Mouse (Mus musculus) heart, postnatal 14 days (tissue): Measurements from ENCODE around the gene Cdc25a. TPM values are rescaled to one million over a fixed set of nuclear protein-coding genes. Genes with fewer than 3 reads are reported as not detected.

ENCODE experiments used
- DNase-seq, 2 experiments: peaks; one replicate each; pipeline ENCODE4 v3.0.0; 2021 to 2022
- intact Hi-C: fragments of 180-260 bp; cut with DNase I; formaldehyde crosslinking; loops from one replicate; pipeline ENCODE4 v1.15.1; 2025
- total RNA-seq, 2 experiments: library from RNA; stranded (reverse); gene quantifications; 2 replicates each; pipeline ENCODE4 v1.2.3; 2021

Gene Cdc25a
- total RNA-seq, 2 experiments from 2014 or later: 5.7 to 6.1 TPM

- intact Hi-C loops: no loop called here
- no peak for DNase-seq
Observed at GRCm38 (mm10) chr9:109887321-109887720, 11.9 kb downstream of the Cdc25a start.

GRCm38 (mm10) chr9:109891501-109891900 is 16.1 kb downstream of the Cdc25a start:
- DNase-seq: no peak
- intact Hi-C loops: no loop called here

DNA sequence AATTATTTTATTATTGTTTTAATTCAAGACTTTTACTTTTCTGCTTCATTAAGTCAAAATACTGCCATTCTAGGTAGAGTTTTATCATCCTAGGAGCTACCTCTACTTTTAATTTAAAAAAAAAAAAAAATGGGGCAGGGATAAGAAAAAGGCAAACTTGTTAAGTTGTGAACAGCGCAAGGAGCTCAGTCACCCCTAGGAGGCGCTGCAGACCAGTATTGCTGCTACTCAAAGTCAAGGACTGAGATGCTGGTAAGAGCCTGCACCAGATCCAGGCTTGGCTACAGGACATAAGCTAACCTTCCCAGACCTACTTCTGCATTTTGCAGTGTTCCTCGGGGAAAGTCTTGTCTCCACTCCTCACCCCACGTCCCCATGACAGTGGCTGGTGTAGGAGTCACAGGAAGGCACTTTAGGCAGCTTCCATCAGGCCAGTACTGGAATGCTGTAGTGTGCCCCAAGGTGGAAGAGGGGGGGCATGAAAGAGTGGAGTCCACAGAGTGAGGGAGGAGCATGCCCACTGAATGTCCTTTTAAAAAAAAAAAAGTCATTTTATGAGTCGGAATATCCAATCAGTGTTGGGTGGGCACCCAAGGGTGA is 17.4 kb downstream of the Cdc25a start:
- DNase-seq: peak; percentile 83 to 89
- intact Hi-C loops: loop anchor here (1.0 to 2.0 kb wide), 2 partner anchors 92 to 181 kb away; no protein-coding TSS in a partner anchor

GRCm38 (mm10) chr9:109894413-109895090 is 19.2 kb downstream of the Cdc25a start:
- peak; percentile 72 to 85 for DNase-seq
- intact Hi-C loops: loop anchor here (1.0 to 2.0 kb wide), 2 partner anchors 38 to 402 kb away; no protein-coding TSS in a partner anchor

DNA sequence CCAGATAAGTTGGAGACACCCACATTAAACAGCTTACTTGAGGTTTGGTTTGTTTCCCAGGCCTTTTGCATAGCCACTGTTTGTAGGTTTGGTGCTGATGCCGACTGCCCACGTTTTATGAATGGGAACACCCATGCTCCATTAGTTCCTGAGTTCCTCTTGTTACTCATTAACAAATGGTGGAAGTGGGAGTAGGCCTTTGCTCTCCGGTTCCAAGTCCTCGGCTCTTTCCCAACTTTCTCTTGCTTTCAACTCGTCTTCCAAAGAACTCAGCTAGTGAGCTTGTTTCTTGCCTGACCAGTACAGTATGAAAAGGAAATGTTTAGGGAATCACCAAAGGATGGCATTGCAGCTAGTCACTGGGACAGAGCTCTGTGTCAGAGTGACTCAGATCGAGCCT is 20.2 kb downstream of the Cdc25a start:
- intact Hi-C loops: loop anchor here (1.0 to 2.0 kb wide), 2 partner anchors 37 to 401 kb away; no protein-coding TSS in a partner anchor

GRCm38 (mm10) chr9:109896253-109897150 is 21.1 kb downstream of the Cdc25a start:
- intact Hi-C loops: loop anchor here (2.0 kb wide), 1 partner anchor 14 kb away; no protein-coding TSS in a partner anchor

More for the DNA sequence above, 20.2 kb downstream of the Cdc25a start:
- peak; percentile 35 to 50 for DNase-seq

DNA sequence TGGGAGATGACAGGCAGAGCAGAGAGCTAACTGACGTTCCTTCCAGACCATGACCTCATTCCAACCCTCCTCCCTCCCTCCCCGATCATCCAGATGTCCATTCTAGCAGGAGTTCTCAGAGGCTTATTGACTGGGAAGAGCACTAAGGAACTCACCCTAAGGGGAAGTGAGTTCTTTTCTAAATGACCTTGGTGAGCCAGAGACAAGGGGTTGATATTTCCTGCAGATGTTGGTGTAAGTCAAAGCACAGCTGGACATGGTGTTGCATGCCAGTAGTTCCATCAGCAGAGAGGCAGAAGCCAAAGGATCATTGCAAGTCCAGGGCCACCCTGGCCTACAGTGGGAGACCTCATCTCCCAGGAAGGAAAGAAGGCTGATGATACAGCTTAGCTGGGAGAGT is 22.6 kb downstream of the Cdc25a start:
- intact Hi-C loops: no loop called here
- peak; percentile 29 to 67 for DNase-seq

More at GRCm38 (mm10) chr9:109896253-109897150, 21.1 kb downstream of the Cdc25a start:
- peak; percentile 24 to 27 for DNase-seq

- intact Hi-C loops: no loop called here
- no peak for DNase-seq
Observed at GRCm38 (mm10) chr9:109899361-109899760, 24.0 kb downstream of the Cdc25a start.

DNA sequence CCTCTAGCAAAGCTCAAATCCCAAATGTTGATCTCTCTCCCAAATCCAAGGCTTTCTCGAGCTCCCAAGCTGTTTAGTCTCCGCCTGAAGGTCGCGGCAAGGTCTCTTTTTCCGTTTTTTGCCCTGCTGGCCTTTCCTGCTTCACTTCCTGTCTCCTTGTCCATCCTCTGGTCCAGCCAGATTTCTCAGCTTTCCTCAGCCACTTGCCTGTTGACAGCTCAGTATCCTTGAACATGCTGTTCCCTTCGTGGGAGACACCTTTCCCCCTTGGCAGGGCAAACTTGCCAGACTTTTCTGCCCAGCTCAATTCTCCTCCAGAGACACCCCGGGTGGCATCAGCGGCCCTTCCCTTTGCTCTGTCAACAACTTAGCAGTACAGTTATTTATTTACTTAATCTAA is 24.4 kb downstream of the Cdc25a start:
- peak; percentile 17 to 29 for DNase-seq
- intact Hi-C loops: no loop called here

- no peak for DNase-seq
- intact Hi-C loops: no loop called here
Observed at GRCm38 (mm10) chr9:109900604-109901003, 25.2 kb downstream of the Cdc25a start.

DNA sequence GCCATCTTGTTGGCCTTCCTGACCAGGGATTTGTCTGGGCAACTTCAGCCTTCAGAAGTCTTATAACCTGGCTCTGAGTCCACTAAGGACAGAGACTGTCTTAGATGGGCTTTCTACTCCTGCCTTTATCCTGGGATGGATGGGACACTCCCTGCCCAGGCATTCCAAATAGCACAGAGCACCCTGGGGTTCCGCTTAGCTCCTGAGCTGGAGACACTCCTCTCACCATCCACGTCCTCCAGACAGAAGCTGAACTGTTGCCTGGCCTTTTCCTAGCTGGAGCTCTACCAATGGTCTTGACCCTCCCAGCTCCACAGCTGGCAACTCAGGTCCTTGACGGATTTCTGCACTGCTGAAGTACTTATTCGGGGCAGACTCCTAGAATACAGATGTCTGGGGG is 26.9 kb downstream of the Cdc25a start:
- no peak for DNase-seq
- intact Hi-C loops: no loop called here

DNA sequence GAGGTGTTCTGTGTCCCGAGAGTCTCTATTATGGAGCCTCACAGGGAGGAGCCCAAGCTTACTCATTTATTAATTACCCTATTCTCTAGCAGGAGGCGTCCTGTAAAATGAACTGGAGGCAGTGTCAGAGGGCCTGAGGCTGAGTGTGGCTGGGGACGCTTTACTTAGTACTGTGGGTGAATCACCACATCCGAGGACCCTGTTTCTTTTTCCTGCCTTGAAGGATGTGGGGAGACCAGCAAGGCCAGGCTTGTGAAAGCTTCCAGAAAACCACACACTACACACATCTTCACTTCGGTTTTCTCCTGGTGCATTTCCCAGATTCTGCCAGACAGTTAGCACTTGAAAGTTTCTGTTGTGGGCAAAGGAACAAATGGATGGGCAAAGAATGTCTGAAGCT is 27.4 kb downstream of the Cdc25a start:
- DNase-seq: no peak
- intact Hi-C loops: no loop called here

DNA sequence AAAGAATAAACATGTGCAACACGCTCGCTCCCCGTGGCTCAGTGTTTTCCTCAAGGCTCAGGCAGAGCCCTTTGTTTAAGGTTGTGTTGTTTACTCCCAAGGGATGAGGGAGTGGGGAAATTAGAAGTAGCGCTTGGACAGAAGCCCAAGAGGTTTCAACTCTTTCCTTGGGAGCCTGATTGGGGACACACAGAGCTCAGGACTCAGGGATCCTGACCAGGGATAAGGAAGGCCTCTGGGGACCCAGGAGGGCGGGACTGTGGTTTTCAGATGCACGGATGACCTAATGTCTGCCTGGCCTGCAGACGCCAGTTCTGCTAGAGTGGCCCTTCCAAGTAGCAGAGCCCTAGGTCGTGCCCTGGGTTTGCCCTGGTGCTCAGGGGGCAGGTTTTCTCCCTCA is 31.9 kb downstream of the Cdc25a start:
- intact Hi-C loops: no loop called here
- DNase-seq: peak; percentile 80 to 85

- intact Hi-C loops: no loop called here
- DNase-seq: no peak
Observed at GRCm38 (mm10) chr9:109907774-109908465, 32.5 kb downstream of the Cdc25a start.

DNA sequence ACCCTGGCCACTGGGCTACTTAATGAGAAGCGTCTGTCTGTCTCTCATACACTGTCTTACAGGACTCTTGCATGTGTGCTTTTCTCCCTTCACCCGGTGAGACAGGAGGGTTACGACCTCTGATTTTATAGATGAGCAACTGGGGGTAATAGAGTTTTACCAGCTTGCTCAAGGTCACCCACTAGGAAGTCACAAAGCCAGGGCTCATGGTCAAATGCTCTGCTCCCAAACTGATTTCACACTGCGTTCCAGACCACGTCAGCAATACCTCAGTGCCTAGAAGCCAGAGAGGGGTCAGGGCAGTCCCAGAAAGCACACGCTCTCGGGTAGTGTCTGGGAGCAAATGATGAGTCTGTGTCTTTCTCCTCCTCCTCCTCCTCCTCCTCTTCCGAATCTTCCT is 33.7 kb downstream of the Cdc25a start:
- intact Hi-C loops: no loop called here
- DNase-seq: no peak

- DNase-seq: no peak
- intact Hi-C loops: loop anchor here (2.0 kb wide), 1 partner anchor 13 kb away; no protein-coding TSS in a partner anchor
Observed at GRCm38 (mm10) chr9:109909926-109910325, 34.5 kb downstream of the Cdc25a start.

- DNase-seq: peak; percentile 33 to 66
- intact Hi-C loops: loop anchor here (2.0 kb wide), 1 partner anchor 15 kb away; no protein-coding TSS in a partner anchor
Observed at GRCm38 (mm10) chr9:109911779-109912178, 36.4 kb downstream of the Cdc25a start.

- no peak for DNase-seq
- intact Hi-C loops: no loop called here
Observed at GRCm38 (mm10) chr9:109914269-109914926, 39.0 kb downstream of the Cdc25a start.

DNA sequence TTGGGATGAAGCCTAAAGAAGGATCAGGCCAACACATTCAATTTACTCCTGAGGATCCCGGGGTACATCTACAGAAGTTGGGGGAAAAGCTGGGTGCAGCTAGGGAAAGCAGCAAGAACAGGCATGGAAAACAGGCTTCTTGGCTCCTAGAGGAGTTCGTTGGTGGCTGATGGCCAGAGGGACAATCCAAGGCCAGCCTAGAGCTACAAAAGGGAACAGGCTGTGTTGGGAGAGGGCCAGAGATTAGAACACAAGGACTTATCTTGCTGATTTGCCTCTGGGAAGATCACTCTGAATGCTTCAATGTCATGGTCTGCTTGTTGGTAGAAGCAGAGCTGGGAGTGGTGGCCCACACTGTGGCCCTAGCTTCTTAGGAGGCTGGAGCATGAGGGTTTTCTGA is 42.6 kb downstream of the Cdc25a start:
- intact Hi-C loops: no loop called here
- DNase-seq: peak; percentile 50 to 53

- no peak for DNase-seq
- intact Hi-C loops: no loop called here
Observed at GRCm38 (mm10) chr9:109929131-109929530, 53.8 kb downstream of the Cdc25a start.
